Mouse (Mus musculus): ENCODE results near the gene Kcnj4. TPM values are rescaled to one million over a fixed set of nuclear protein-coding genes. Genes with fewer than 3 reads are reported as not detected.

Kcnj4 gene
- polyA plus RNA-seq, 1 experiment, result not detected

DNA sequence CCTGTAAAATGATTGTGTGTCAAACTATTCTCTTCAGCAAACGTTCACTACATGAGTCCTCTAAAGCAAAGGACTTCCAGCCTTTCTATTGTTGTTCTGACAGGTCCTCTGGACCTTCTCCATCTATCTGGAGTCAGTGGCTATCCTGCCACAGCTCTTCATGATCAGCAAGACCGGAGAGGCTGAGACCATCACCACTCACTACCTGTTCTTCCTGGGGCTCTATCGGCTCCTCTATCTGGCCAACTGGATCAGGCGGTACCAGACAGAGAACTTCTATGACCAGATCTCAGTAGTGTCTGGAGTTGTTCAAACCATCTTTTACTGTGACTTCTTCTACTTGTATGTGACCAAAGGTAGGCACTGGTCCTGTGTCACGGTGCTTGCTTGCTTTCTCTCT is 20.5 kb upstream of the Kcnj4 start:
- Histone ChIP-seq H3K27ac (ENCODE audit: insufficient read depth, low read depth, low read length) (no peak overlapping the region), H3K4me1 (ENCODE audit: control insufficient read depth, insufficient read depth, insufficient read length, low read length) (no peaks in the 10 kb centered on the region), H3K36me3 (ENCODE audit: control insufficient read depth, insufficient read depth, low read length) (peaks cover 27% of the 10 kb centered on the region), H3K4me3 (ENCODE audit: low read depth, low read length) (no peak overlapping the region), H3K27me3 (ENCODE audit: control insufficient read depth, insufficient read depth, low read length) (no peaks in the 10 kb centered on the region)
- TF ChIP-seq CTCF (IDR thresholded peaks at IDR 0.05; ENCODE audit: extremely low read depth, insufficient read length, insufficient replicate concordance, low read depth, low read length), result no peak
- TF ChIP-seq POLR2A (IDR thresholded peaks at IDR 0.05; ENCODE audit: low read depth, low read length), result no peak
- WGBS, result 79% methylated on average over 5 of the region's 5 CpGs

DNA sequence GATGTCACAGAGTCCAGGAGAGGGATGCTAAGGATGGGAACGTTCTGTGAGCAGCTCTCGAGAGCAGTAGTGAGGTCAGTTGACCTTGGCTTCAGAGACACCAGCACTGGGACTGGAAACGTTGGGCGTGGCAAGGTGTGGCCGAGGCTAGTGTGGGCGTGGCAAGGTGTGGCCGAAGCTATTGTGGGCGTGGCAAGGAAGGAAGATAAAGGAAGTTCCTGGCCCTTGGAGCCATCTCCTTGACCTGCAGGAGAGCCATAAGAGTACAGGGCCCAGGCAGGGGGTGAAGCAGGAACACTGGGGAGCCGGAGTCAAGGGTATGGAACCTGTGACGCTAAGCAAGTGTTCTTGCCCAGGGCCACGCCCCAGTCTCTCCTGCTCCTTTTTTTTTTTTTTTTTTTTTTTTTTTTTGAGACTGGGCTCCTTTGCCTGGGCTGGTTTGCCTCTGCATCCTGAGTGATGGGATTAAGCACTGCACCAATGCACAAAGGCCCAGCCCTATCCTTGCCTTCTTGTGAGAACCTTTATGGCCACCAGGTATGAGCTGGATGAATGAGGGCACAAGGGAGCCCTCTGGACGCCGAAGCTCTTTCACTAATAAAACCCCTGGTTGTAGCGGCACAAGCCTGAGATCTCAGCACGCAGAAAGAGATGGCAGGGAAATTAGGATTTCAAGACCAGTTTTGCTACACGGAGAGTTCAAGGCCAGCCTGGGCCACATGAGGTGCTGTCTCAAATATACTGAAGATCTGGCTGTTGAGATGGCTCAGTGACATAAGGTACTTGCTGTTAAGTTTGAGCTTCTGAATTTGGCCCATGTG is 14.6 kb upstream of the Kcnj4 start:
- Histone ChIP-seq H3K27ac (ENCODE audit: insufficient read depth, low read depth, low read length) (no peak overlapping the region), H3K4me1 (ENCODE audit: control insufficient read depth, insufficient read depth, insufficient read length, low read length) (peaks cover 7% of the 10 kb centered on the region), H3K36me3 (ENCODE audit: control insufficient read depth, insufficient read depth, low read length) (no peaks in the 10 kb centered on the region), H3K27me3 (ENCODE audit: control insufficient read depth, insufficient read depth, low read length) (0 out of 2 replicates have a peak, but pooled peaks cover 5% of the 10 kb centered on the region), H3K4me3 (ENCODE audit: low read depth, low read length) (no peak overlapping the region)
- 44% methylated on average over 16 of the region's 16 CpGs for WGBS
- TF ChIP-seq POLR2A (IDR thresholded peaks at IDR 0.05; ENCODE audit: low read depth, low read length) (no peak), CTCF (IDR thresholded peaks at IDR 0.05; ENCODE audit: extremely low read depth, insufficient read length, insufficient replicate concordance, low read depth, low read length) (no peak)

DNA sequence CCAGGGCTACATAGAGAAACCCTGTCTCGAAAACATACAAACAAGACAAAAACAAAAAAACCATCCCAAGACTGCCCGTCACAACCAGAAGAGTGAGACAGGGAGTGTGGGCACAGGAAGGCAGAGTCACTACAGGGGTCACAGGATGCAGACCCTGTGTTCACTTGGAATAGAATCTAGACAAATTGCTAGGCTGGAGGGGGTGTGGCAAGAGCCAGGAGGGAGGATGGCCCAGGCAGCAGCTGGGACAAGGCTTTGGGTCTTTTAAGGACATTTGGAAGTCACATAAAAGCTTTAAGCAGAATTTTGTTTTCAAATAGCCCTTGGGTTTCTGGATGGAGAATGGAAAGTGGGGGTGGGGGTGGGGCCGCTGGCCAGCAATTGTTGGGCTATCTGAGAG is 13.5 kb upstream of the Kcnj4 start:
- peaks cover 13% of the 10 kb centered on the region; the same call in 1 of the 2 replicates for H3K27me3 ChIP-seq (ENCODE audit: control insufficient read depth, insufficient read depth, low read length)
- no peak overlapping the region for H3K4me3 ChIP-seq (ENCODE audit: low read depth, low read length)
- TF ChIP-seq POLR2A (IDR thresholded peaks at IDR 0.05; ENCODE audit: low read depth, low read length) (no peak), CTCF (IDR thresholded peaks at IDR 0.05; ENCODE audit: extremely low read depth, insufficient read length, insufficient replicate concordance, low read depth, low read length) (no peak)
- no peak overlapping the region for H3K27ac ChIP-seq (ENCODE audit: insufficient read depth, low read depth, low read length)
- 74% methylated on average over 3 of the region's 3 CpGs for WGBS
- H3K4me1 ChIP-seq (ENCODE audit: control insufficient read depth, insufficient read depth, insufficient read length, low read length), result peaks cover 7% of the 10 kb centered on the region
- H3K36me3 ChIP-seq (ENCODE audit: control insufficient read depth, insufficient read depth, low read length), result no peaks in the 10 kb centered on the region

DNA sequence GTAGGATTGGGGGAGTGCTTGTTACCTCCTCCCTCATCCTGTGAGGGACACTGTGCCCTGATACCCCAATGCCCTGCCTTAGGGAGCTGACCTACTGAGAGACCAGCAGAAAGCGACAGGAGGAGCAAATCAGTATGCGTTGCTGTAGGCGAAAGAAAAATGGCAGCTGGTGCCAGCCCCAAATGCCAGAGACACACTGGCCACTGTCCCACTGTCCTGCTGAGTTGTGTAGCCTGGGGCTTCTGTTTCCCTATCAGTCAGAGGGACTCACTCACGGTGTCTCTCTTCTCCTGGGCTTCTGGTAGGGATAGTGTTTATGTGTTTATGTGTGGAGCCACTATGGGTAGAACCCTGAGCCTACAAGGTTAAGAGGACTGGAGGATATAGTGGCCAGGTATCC is 12.7 kb upstream of the Kcnj4 start:
- no peaks in the 10 kb centered on the region for H3K36me3 ChIP-seq (ENCODE audit: control insufficient read depth, insufficient read depth, low read length)
- H3K27me3 ChIP-seq (ENCODE audit: control insufficient read depth, insufficient read depth, low read length), result peaks cover 13% of the 10 kb centered on the region; the same call in 1 of the 2 replicates
- H3K4me1 ChIP-seq (ENCODE audit: control insufficient read depth, insufficient read depth, insufficient read length, low read length), result peaks cover 7% of the 10 kb centered on the region
- peak overlapping the region; percentile 78; the same call in 1 of the 2 replicates for H3K4me3 ChIP-seq (ENCODE audit: low read depth, low read length)
- TF ChIP-seq CTCF (IDR thresholded peaks at IDR 0.05; ENCODE audit: extremely low read depth, insufficient read length, insufficient replicate concordance, low read depth, low read length) (no peak), POLR2A (IDR thresholded peaks at IDR 0.05; ENCODE audit: low read depth, low read length) (no peak)
- WGBS, result 86% methylated on average over 4 of the region's 4 CpGs
- no peak overlapping the region for H3K27ac ChIP-seq (ENCODE audit: insufficient read depth, low read depth, low read length)

DNA sequence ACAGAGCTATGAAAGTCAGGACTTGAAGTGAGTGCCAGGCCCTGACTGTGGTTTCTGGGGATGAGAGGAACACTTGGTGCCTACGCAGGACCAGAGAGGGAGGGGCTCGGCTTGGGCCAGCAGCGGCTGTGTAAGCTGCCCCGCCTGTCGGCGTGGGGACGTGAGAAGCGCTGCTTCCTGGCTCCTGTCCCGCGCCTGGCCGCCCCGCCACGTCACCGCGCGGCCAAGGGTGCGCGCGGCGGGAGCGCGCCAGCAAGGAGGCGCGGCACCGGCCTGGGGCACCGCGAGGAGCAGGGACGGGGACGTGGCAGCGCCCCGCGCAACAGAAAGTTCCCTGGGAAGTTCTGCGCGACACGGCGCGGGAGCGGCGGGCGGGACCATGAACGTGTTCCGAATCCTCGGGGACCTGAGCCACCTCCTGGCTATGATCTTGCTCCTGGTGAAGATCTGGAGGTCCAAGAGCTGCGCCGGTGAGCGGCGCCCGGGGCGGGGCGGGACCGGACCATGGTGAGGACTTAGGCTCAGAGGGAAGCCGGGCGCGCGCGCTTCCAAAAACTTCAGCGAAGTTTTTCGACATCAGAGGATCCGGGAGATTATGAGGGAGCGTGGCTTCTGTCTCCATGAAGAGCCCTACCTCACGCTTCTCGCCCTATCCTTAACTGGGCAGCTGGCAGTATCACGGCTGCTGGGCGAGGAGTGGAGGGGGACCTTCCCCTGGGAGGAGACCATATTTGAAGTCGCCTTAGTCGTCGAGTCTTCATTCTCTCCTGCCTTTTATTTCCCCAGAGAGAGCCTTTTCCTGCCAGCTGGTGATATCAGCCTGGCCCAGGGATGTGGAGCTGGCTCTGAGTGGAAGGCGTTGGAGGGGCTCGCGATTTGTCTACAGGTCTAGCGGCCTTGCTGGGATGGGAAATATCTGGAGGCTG is 11.4 kb upstream of the Kcnj4 start, which contains the start of gene Kdelr3:
TSS of gene Kdelr3 (plus strand) at position 241 of the 926 bp plus-strand sequence.
- no peaks in the 10 kb centered on the region for H3K36me3 ChIP-seq (ENCODE audit: control insufficient read depth, insufficient read depth, low read length)
- no peak for TF ChIP-seq CTCF (IDR thresholded peaks at IDR 0.05; ENCODE audit: extremely low read depth, insufficient read length, insufficient replicate concordance, low read depth, low read length)
- TF ChIP-seq POLR2A (IDR thresholded peaks at IDR 0.05; ENCODE audit: low read depth, low read length), result no peak
- peaks cover 10% of the 10 kb centered on the region for H3K4me1 ChIP-seq (ENCODE audit: control insufficient read depth, insufficient read depth, insufficient read length, low read length)
- H3K27me3 ChIP-seq (ENCODE audit: control insufficient read depth, insufficient read depth, low read length), result peaks cover 25% of the 10 kb centered on the region
- WGBS, result under 1% methylated on average over 71 of the region's 71 CpGs
- 0 out of 2 replicates have a peak within 1 kb of the TSS, but pooled peaks have one; percentile 24 for H3K27ac ChIP-seq (ENCODE audit: insufficient read depth, low read depth, low read length)
- peak within 1 kb of the TSS; percentile 78 for H3K4me3 ChIP-seq (ENCODE audit: low read depth, low read length)

DNA sequence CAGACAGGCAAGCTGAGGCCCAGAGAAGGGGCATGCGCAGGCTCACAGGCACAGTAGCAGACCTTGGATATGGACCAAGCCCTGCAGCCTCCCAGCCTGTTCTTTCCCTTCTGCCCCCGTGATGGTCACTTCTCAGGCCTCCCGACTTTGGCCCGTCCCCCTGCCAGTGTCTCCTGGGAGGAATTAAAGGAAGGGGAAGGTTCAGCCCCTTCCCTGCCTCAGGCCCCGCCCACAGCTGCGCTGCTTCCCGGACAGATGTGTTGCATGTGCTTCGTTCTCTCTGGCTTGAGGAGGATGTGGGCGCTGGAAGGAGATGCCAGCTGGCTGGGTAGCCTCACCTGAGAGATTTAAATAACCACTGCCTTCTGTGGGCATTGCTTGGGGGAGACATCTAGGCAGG is 8.9 kb upstream of the Kcnj4 start:
- no peak overlapping the region for H3K4me3 ChIP-seq (ENCODE audit: low read depth, low read length)
- H3K4me1 ChIP-seq (ENCODE audit: control insufficient read depth, insufficient read depth, insufficient read length, low read length), result peaks cover 6% of the 10 kb centered on the region; the same call in 1 of the 2 replicates
- no peaks in the 10 kb centered on the region for H3K36me3 ChIP-seq (ENCODE audit: control insufficient read depth, insufficient read depth, low read length)
- TF ChIP-seq POLR2A (IDR thresholded peaks at IDR 0.05; ENCODE audit: low read depth, low read length), result no peak
- TF ChIP-seq CTCF (IDR thresholded peaks at IDR 0.05; ENCODE audit: extremely low read depth, insufficient read length, insufficient replicate concordance, low read depth, low read length), result no peak
- H3K27ac ChIP-seq (ENCODE audit: insufficient read depth, low read depth, low read length), result no peak overlapping the region
- WGBS, result 14% methylated on average over 9 of the region's 9 CpGs
- peaks cover 34% of the 10 kb centered on the region for H3K27me3 ChIP-seq (ENCODE audit: control insufficient read depth, insufficient read depth, low read length)
